Mouse (Mus musculus) cerebellum, adult 2 months (tissue): Measurements from ENCODE around the gene Fbxl20.

Experiments used
- CTCF ChIP-seq: fragments of 200-500 bp; IDR thresholded peaks from 2 replicates; pipeline ENCODE4 v1.5.1; 2011; ENCODE audit warnings: low read depth, mild to moderate bottlenecking, control low read depth, low read length, moderate library complexity, borderline replicate concordance; ENCODE audit not compliant: insufficient read depth
- POLR2A ChIP-seq: fragments of 200-500 bp; IDR thresholded peaks from 2 replicates; pipeline ENCODE4 v1.6.1; 2011; ENCODE audit warnings: low read length, control low read depth, borderline replicate concordance; ENCODE audit not compliant: insufficient read depth

DNA sequence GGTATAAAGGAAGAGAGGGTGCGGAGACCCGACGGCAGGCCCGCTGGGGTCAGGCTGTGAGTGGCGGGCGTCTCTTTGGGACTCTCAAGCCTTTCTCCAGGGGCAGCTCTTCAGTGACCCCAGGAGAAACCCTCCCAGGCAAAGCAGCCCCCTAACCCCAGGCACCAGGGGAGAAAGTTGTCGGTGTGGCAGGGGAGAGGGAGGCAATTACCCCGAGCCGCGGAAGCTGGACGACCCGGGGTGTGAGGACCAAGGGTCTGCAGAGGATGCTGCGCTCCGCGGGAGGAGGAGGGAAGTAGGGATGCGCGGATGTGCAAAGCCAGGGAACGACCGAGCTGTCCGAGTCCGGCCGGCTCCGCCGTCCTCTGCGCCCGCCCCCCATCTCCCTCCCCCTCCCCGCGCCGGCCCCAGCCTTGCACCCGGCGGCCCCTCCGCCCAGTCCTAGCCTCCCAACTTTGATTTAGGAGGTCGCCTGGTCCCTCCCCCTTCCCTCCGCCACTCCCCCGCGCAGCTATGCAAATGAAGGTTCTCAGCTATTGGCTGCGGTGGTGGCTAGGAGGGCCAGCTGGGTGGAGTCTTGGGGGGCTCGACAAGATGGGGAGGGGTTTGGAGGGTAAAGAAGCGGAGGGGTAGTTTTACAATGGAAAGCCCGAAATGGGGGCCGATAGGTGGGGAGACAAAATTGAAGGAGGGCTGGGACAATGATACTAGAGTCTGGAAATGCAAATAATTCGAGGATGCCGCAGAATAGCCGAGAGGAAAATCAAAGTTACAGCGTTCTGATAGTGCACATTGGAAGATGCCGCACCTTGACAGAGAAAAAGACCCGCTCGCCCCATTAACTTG, 97.0 kb downstream of the Fbxl20 start, which contains the start of gene Stac2:
- TF ChIP-seq POLR2A, result no peak
- no peak for TF ChIP-seq CTCF
